Comparison of ENCODE assay signal across 30 mouse cellular contexts in the genomic region with DNA sequence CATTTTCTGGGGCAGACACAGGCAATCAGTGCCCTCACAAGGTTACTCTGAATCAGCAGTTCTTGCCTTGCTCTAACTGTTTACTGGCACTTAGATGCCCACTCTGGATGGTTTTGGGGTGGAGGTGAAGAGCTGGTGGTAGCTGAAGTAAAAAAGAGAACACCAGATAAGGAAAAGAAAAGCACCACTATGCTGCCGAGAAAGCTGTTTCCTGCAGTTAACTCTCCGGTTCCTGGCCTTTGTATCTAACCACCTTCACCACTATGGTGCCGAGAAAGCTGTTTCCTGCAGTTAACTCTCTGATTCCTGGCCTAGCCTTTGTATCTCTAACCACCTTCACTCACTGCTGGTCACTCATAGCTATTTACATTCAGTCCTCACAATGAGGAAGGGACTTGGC. TPM values are rescaled to one million over a fixed set of nuclear protein-coding genes. Genes with fewer than 3 reads are reported as not detected.
DNase-seq lines count a peak whose midpoint lies in the region; ATAC-seq and TF ChIP-seq lines count a peak whose summit lies in the region.
"Had no signal": no experiment of that assay in that cellular context is flagged by ENCODE, and none has a peak within 500 bp of the region (broad histone marks: within the 10 kb centered on the region; RNA-seq: fewer than 3 reads in every experiment).

No protein-coding gene starts in this region.

- no peak for DNase-seq in liver, embryonic 11.5 days (ENCODE audit: low spot score)
- no peak for DNase-seq in liver
- peak; percentile 43 for DNase-seq in thymus, postnatal 0 days (ENCODE audit: low spot score)
- no peak for DNase-seq in thymus, postnatal 14 days
- DNase-seq in naive thymus-derived CD4-positive, alpha-beta T cell, adult 2 months (ENCODE audit: low read depth): peak; percentile 56
- DNase-seq in adrenal gland, postnatal 25 days: no peak
- DNase-seq in embryonic facial prominence, embryonic 10.5 days (ENCODE audit: low spot score): no peak
- DNase-seq: adrenal gland, postnatal 14 days; cerebellum, adult 18-20 months; cerebellum, postnatal 10 days; gastrocnemius, postnatal 14 days; heart, adult 11 months; heart, postnatal 14 days; kidney, adult 18-20 months; kidney, postnatal 25 days; lung, embryonic 14.5 days; right cerebral cortex, adult 18-20 months; spleen, adult 18-20 months had no signal

- peaks cover 28% of the 10 kb centered on the region for H3K36me3 ChIP-seq in liver, embryonic 11.5 days (ENCODE audit: control insufficient read depth, insufficient read depth, low read length)
- H3K36me3 ChIP-seq in embryonic facial prominence, embryonic 10.5 days (replicated peaks): peaks cover 99% of the 10 kb centered on the region

- no peaks in the 10 kb centered on the region for H3K9me3 ChIP-seq in liver, embryonic 11.5 days (ENCODE audit: control insufficient read depth, low read length)
- no peaks in the 10 kb centered on the region for H3K9me3 ChIP-seq in embryonic facial prominence, embryonic 10.5 days
- H3K9me3 ChIP-seq: embryonic facial prominence, embryonic 15.5 days; forebrain, embryonic 12.5 days; kidney, embryonic 15.5 days; limb, embryonic 13.5 days; midbrain, embryonic 10.5 days; neural tube, embryonic 12.5 days had no signal

- H3K9ac ChIP-seq in liver, embryonic 11.5 days (ENCODE audit: low read depth, low read length): no peak overlapping the region
- H3K9ac ChIP-seq: embryonic facial prominence, embryonic 15.5 days; forebrain, embryonic 12.5 days; kidney, embryonic 15.5 days; limb, embryonic 13.5 days; liver, embryonic 14.5 days; lung, embryonic 14.5 days; neural tube, embryonic 12.5 days had no signal

- H3K4me2 ChIP-seq in liver, embryonic 11.5 days: no peak overlapping the region
- H3K4me2 ChIP-seq: embryonic facial prominence, embryonic 15.5 days; forebrain, embryonic 12.5 days; kidney, embryonic 15.5 days; limb, embryonic 13.5 days; lung, embryonic 14.5 days; neural tube, embryonic 12.5 days had no signal

- no peak for TF ChIP-seq CTCF in bone marrow, adult 2 months (IDR thresholded peaks at IDR 0.05; ENCODE audit: control insufficient read depth, insufficient read depth, low read length)

- 40% methylated on average over 3 of the region's 3 CpGs for WGBS in liver, embryonic 11.5 days
- whole genome bisulfite sequencing in bone marrow, adult 2 months: 10% methylated on average over 3 of the region's 3 CpGs
- WGBS in embryonic facial prominence, embryonic 10.5 days: 75% methylated on average over 3 of the region's 3 CpGs

- H3K27me3 ChIP-seq in liver, embryonic 11.5 days (replicated peaks; ENCODE audit: control insufficient read depth, insufficient read depth, low read length): no peaks in the 10 kb centered on the region
- H3K27me3 ChIP-seq in embryonic facial prominence, embryonic 10.5 days (replicated peaks; ENCODE audit: low read depth, poor library complexity, severe bottlenecking): no peaks in the 10 kb centered on the region
- H3K27me3 ChIP-seq: embryonic facial prominence, embryonic 15.5 days; forebrain, embryonic 12.5 days; kidney, embryonic 15.5 days; limb, embryonic 13.5 days; neural tube, embryonic 12.5 days had no signal

- no peak for TF ChIP-seq POLR2A in bone marrow, adult 2 months (IDR thresholded peaks at IDR 0.05; ENCODE audit: borderline replicate concordance, control insufficient read depth, low read depth, low read length)

- H3K4me3 ChIP-seq in liver, embryonic 11.5 days (ENCODE audit: low read depth, low read length): no peak overlapping the region
- no peak overlapping the region for H3K4me3 ChIP-seq in bone marrow, adult 2 months (replicated peaks; ENCODE audit: control insufficient read depth, low read depth, low read length)
- no peak overlapping the region for H3K4me3 ChIP-seq in embryonic facial prominence, embryonic 10.5 days
- H3K4me3 ChIP-seq: embryonic facial prominence, embryonic 15.5 days; forebrain, embryonic 12.5 days; kidney, embryonic 15.5 days; left cerebral cortex, adult 2 months; limb, embryonic 13.5 days; midbrain, embryonic 10.5 days; neural tube, embryonic 12.5 days had no signal

- 0 out of 2 replicates have a peak, but pooled peaks have one; percentile 16 for ATAC-seq in liver, embryonic 11.5 days (replicated peaks; ENCODE audit: low FRiP score)
- ATAC-seq: hindbrain, embryonic 16.5 days; midbrain, embryonic 16.5 days had no signal

- no peak overlapping the region for H3K27ac ChIP-seq in liver, embryonic 11.5 days (ENCODE audit: low read depth, low read length)
- peak overlapping the region; percentile 19; the same call in 1 of the 2 replicates for H3K27ac ChIP-seq in bone marrow, adult 2 months (ENCODE audit: control insufficient read depth, insufficient read depth, low read depth, low read length, poor library complexity)
- no peak overlapping the region for H3K27ac ChIP-seq in embryonic facial prominence, embryonic 10.5 days (replicated peaks)
- H3K27ac ChIP-seq: embryonic facial prominence, embryonic 15.5 days; forebrain, embryonic 12.5 days; kidney, embryonic 15.5 days; left cerebral cortex, adult 2 months; limb, embryonic 13.5 days; liver, embryonic 14.5 days; midbrain, embryonic 10.5 days; neural tube, embryonic 12.5 days had no signal

- no peaks in the 10 kb centered on the region for H3K4me1 ChIP-seq in liver, embryonic 11.5 days (replicated peaks; ENCODE audit: control insufficient read depth, insufficient read depth, low read length)
- peaks cover 8% of the 10 kb centered on the region for H3K4me1 ChIP-seq in bone marrow, adult 2 months (ENCODE audit: control insufficient read depth, insufficient read depth, low read length)
- H3K4me1 ChIP-seq in embryonic facial prominence, embryonic 10.5 days: no peaks in the 10 kb centered on the region
- H3K4me1 ChIP-seq: embryonic facial prominence, embryonic 15.5 days; forebrain, embryonic 12.5 days; kidney, embryonic 15.5 days; limb, embryonic 13.5 days; midbrain, embryonic 10.5 days; neural tube, embryonic 12.5 days had no signal

RNA-seq across cellular contexts. Expression of gene Zdhhc3, which starts 25.4 kb away (rescaled TPM):
- 54.8 and 57.0 TPM in 2 replicates for polyA plus RNA-seq in liver, embryonic 11.5 days (2014; fragmentation: Nextera tagmentation; extraction: Ambion mirVana)
- polyA plus RNA-seq in thymus, postnatal 0 days (2015; fragmentation: Nextera tagmentation; extraction: Ambion mirVana): 48.6 and 49.2 TPM in 2 replicates
- polyA plus RNA-seq in bone marrow, adult 2 months (2011; ENCODE audit: insufficient read depth, insufficient read length, low replicate concordance, missing spikeins): 19.1 and 36.1 TPM in 2 replicates
- 77.8 and 87.8 TPM in 2 replicates for total RNA-seq in adrenal gland, postnatal 25 days (2021)
- polyA plus RNA-seq in embryonic facial prominence, embryonic 10.5 days (2016; fragmentation: Nextera tagmentation; extraction: Ambion mirVana): 73.1 and 77.9 TPM in 2 replicates

RNA-seq across cellular contexts. Expression of gene Exosc7, which starts 25.5 kb away (rescaled TPM):
- polyA plus RNA-seq in liver, embryonic 11.5 days (2014; fragmentation: Nextera tagmentation; extraction: Ambion mirVana): 191 and 193 TPM in 2 replicates
- 112 and 121 TPM in 2 replicates for polyA plus RNA-seq in thymus, postnatal 0 days (2015; fragmentation: Nextera tagmentation; extraction: Ambion mirVana)
- 29.5 and 44.4 TPM in 2 replicates for polyA plus RNA-seq in bone marrow, adult 2 months (2011; ENCODE audit: insufficient read depth, insufficient read length, low replicate concordance, missing spikeins)
- total RNA-seq in adrenal gland, postnatal 25 days (2021): 42.9 and 50.9 TPM in 2 replicates
- polyA plus RNA-seq in embryonic facial prominence, embryonic 10.5 days (2016; fragmentation: Nextera tagmentation; extraction: Ambion mirVana): 129 and 143 TPM in 2 replicates

RNA-seq across cellular contexts. Expression of gene Tgm4, which starts 53.0 kb away (rescaled TPM):
- 0.23 and 0.35 TPM in 2 replicates for polyA plus RNA-seq in liver, embryonic 11.5 days (2014; fragmentation: Nextera tagmentation; extraction: Ambion mirVana)
- 0.20 and 0.23 TPM in 2 replicates for polyA plus RNA-seq in thymus, postnatal 0 days (2015; fragmentation: Nextera tagmentation; extraction: Ambion mirVana)
- polyA plus RNA-seq in bone marrow, adult 2 months (2011; ENCODE audit: insufficient read depth, insufficient read length, low replicate concordance, missing spikeins): 0.47 TPM in 1 of 2 replicates, not detected in the other
- total RNA-seq in adrenal gland, postnatal 25 days (2021): 0.86 and 2.1 TPM in 2 replicates
- 0.31 and 0.63 TPM in 2 replicates for polyA plus RNA-seq in embryonic facial prominence, embryonic 10.5 days (2016; fragmentation: Nextera tagmentation; extraction: Ambion mirVana)
- total RNA-seq: heart, postnatal 14 days had no signal
- polyA plus RNA-seq: intestine, embryonic 14.5 days had no signal

Comparison
In these comparisons a context has a peak if more than half of its experiments do, and no peak if none do; other contexts are left out.
1. DNase-seq: peak in thymus, postnatal 0 days (single experiment) and naive thymus-derived CD4-positive, alpha-beta T cell, adult 2 months (single experiment); none in liver, embryonic 11.5 days (single experiment), liver (single experiment), thymus, postnatal 14 days (single experiment), adrenal gland, postnatal 25 days (single experiment) and embryonic facial prominence, embryonic 10.5 days (single experiment).